Mouse (Mus musculus) heart, embryonic 13.5 days (tissue): ENCODE results near the gene Khdrbs2. TPM values are rescaled to one million over a fixed set of nuclear protein-coding genes. Genes with fewer than 3 reads are reported as not detected.

Experiments used
- ATAC-seq: fragments of 200-750 bp; cut with Nextera tagmentation; 2 replicates; pipeline ENCODE4 v1.8.0; 2017; ENCODE audit warnings: moderate TSS enrichment; ENCODE audit not compliant: insufficient number of reproducible peaks, low FRiP score, low TSS enrichment; ENCODE audit errors: extremely low read depth
- H3K27ac ChIP-seq: fragments of 300-500 bp; sonication (generic); replicated peaks from 2 replicates; pipeline ENCODE4 v1.5.1; 2015; ENCODE audit warnings: moderate library complexity, mild to moderate bottlenecking, inconsistent platforms
- H3K27me3 ChIP-seq: fragments of 300-500 bp; sonication (generic); replicated peaks from 2 replicates; pipeline ENCODE4 v1.6.1; 2015; ENCODE audit warnings: mild to moderate bottlenecking, inconsistent platforms
- H3K36me3 ChIP-seq: fragments of 300-500 bp; sonication (generic); 2 replicates; pipeline ENCODE4 v1.6.1; 2015; ENCODE audit warnings: mild to moderate bottlenecking, inconsistent platforms
- H3K4me1 ChIP-seq: fragments of 300-500 bp; sonication (generic); 2 replicates; pipeline ENCODE4 v1.6.1; 2015; ENCODE audit warnings: inconsistent platforms
- H3K4me2 ChIP-seq: fragments of 300-500 bp; sonication (generic); 2 replicates; pipeline ENCODE4 v1.6.1; 2015; ENCODE audit warnings: inconsistent platforms, mild to moderate bottlenecking, moderate library complexity
- H3K4me3 ChIP-seq: fragments of 300-500 bp; sonication (generic); 2 replicates; pipeline ENCODE4 v1.5.1; 2015; ENCODE audit warnings: moderate library complexity, mild to moderate bottlenecking, inconsistent platforms
- H3K9ac ChIP-seq: fragments of 300-500 bp; sonication (generic); 2 replicates; pipeline ENCODE4 v1.6.1; 2015; ENCODE audit warnings: inconsistent platforms, mild to moderate bottlenecking, moderate library complexity
- H3K9me3 ChIP-seq: fragments of 300-500 bp; sonication (generic); 2 replicates; pipeline ENCODE4 v1.6.1; 2016; ENCODE audit warnings: inconsistent platforms
- WGBS: fragments of 180-500 bp; shearing (Covaris S2); methylation state at CpG from one replicate; pipeline ENCODE4 v1.1.7; 2015; ENCODE audit warnings: mixed read lengths; 5-methylcytosine and 5-hydroxymethylcytosine counted together
- polyA plus RNA-seq: library from polyadenylated mRNA; unstranded; fragments of >200 nt; fragmentation: Nextera tagmentation; extraction: Ambion mirVana; gene quantifications from 2 replicates; pipeline ENCODE4 v1.2.1, GENCODE M21; 2015

Khdrbs2 gene
- polyA plus RNA-seq, 1 experiment from 2014 or later = 1.4 TPM

GRCm38 (mm10) chr1:32649647-32650209, 477.2 kb downstream of the Khdrbs2 start:
- Histone ChIP-seq H3K27ac (no peak overlapping the region), H3K9me3 (peaks cover 3% of the 10 kb centered on the region; the same call in 1 of the 2 replicates), H3K4me1 (no peaks in the 10 kb centered on the region), H3K4me3 (no peak overlapping the region), H3K36me3 (no peaks in the 10 kb centered on the region), H3K4me2 (no peak overlapping the region), H3K9ac (no peak overlapping the region), H3K27me3 (no peaks in the 10 kb centered on the region)
- ATAC-seq = no peak
- WGBS = 70% methylated on average over 3 of the region's 3 CpGs

GRCm38 (mm10) chr1:32693806-32694205, 521.3 kb downstream of the Khdrbs2 start:
- H3K27ac ChIP-seq = no peak overlapping the region
- H3K4me3 ChIP-seq = no peak overlapping the region
- no peaks in the 10 kb centered on the region for H3K27me3 ChIP-seq
- WGBS = 46% methylated on average over 9 of the region's 9 CpGs
- H3K4me2 ChIP-seq = no peak overlapping the region
- H3K9ac ChIP-seq = no peak overlapping the region
- no peak for ATAC-seq
- H3K9me3 ChIP-seq = no peaks in the 10 kb centered on the region
- no peaks in the 10 kb centered on the region for H3K36me3 ChIP-seq
- H3K4me1 ChIP-seq = no peaks in the 10 kb centered on the region

GRCm38 (mm10) chr1:32700132-32700531, 527.6 kb downstream of the Khdrbs2 start:
- Histone ChIP-seq H3K9me3 (no peaks in the 10 kb centered on the region), H3K4me3 (no peak overlapping the region), H3K36me3 (no peaks in the 10 kb centered on the region), H3K4me1 (no peaks in the 10 kb centered on the region), H3K27ac (no peak overlapping the region), H3K4me2 (no peak overlapping the region), H3K9ac (no peak overlapping the region), H3K27me3 (no peaks in the 10 kb centered on the region)
- 85% methylated on average over 4 of the region's 4 CpGs for WGBS
- no peak for ATAC-seq

GRCm38 (mm10) chr1:32701267-32701666, 528.8 kb downstream of the Khdrbs2 start:
- H3K4me3 ChIP-seq = no peak overlapping the region
- no peaks in the 10 kb centered on the region for H3K27me3 ChIP-seq
- 75% methylated on average over 3 of the region's 3 CpGs for WGBS
- ATAC-seq = no peak
- no peak overlapping the region for H3K9ac ChIP-seq
- no peaks in the 10 kb centered on the region for H3K9me3 ChIP-seq
- no peak overlapping the region for H3K27ac ChIP-seq
- no peak overlapping the region for H3K4me2 ChIP-seq
- no peaks in the 10 kb centered on the region for H3K4me1 ChIP-seq
- no peaks in the 10 kb centered on the region for H3K36me3 ChIP-seq
